Mouse (Mus musculus): ENCODE results near the gene Pi4kb.
"Not testable (repeated sequence)": the region's sequence is repeated elsewhere in the genome, so short reads cannot be mapped to it uniquely, and the experiment has no call there.

The Pi4kb gene

GRCm38 (mm10) chr3:94974528-94975422 lies at the start of gene Pi4kb:
Gene Pi4kb, plus strand, starts transcription at chr3:94974731.
- DNase-seq = peak; percentile 83 to 89

- DNase-seq = not testable (repeated sequence)
Observed at GRCm38 (mm10) chr3:94926301-94926736, 48.2 kb upstream of the Pi4kb start.

- not testable (repeated sequence) for DNase-seq
Observed at GRCm38 (mm10) chr3:94928979-94929378, 45.6 kb upstream of the Pi4kb start.

GRCm38 (mm10) chr3:94930386-94931266 lies 43.9 kb upstream of the Pi4kb start:
- peak; percentile 63 to 68 for DNase-seq

- not testable (repeated sequence) for DNase-seq
Observed at GRCm38 (mm10) chr3:94931427-94932082, 43.0 kb upstream of the Pi4kb start.

- not testable (repeated sequence) for DNase-seq
Observed at GRCm38 (mm10) chr3:94932279-94932678, 42.3 kb upstream of the Pi4kb start.

- DNase-seq = peak; percentile 95 to 97
Observed at GRCm38 (mm10) chr3:94932809-94933564, 41.5 kb upstream of the Pi4kb start, which contains the start of gene Selenbp1. Gene Selenbp1, plus strand, starts transcription at chr3:94933056.

GRCm38 (mm10) chr3:94933604-94934003 lies 40.9 kb upstream of the Pi4kb start:
- DNase-seq = not testable (repeated sequence)

GRCm38 (mm10) chr3:94934564-94934963 lies 40.0 kb upstream of the Pi4kb start:
- DNase-seq = not testable (repeated sequence)

- peak; percentile 61 to 75 for DNase-seq
Observed at GRCm38 (mm10) chr3:94935332-94935731, 39.2 kb upstream of the Pi4kb start.

GRCm38 (mm10) chr3:94936147-94936546 lies 38.4 kb upstream of the Pi4kb start:
- not testable (repeated sequence) for DNase-seq

GRCm38 (mm10) chr3:94937194-94937593 lies 37.3 kb upstream of the Pi4kb start:
- DNase-seq = not testable (repeated sequence)

- peak; percentile 58 to 59 for DNase-seq
Observed at GRCm38 (mm10) chr3:94940033-94940432, 34.5 kb upstream of the Pi4kb start.

- not testable (repeated sequence) for DNase-seq
Observed at GRCm38 (mm10) chr3:94942211-94942967, 32.1 kb upstream of the Pi4kb start.

GRCm38 (mm10) chr3:94943706-94944105 lies 30.8 kb upstream of the Pi4kb start:
- not testable (repeated sequence) for DNase-seq

GRCm38 (mm10) chr3:94948066-94948614 lies 26.4 kb upstream of the Pi4kb start:
- no peak for DNase-seq

GRCm38 (mm10) chr3:94949645-94950044 lies 24.9 kb upstream of the Pi4kb start:
- DNase-seq = peak; percentile 82 to 83

GRCm38 (mm10) chr3:94952806-94953205 lies 21.7 kb upstream of the Pi4kb start:
- peak in 1 of 2 experiments; percentile 63 for DNase-seq

GRCm38 (mm10) chr3:94953384-94953763 lies 21.2 kb upstream of the Pi4kb start:
- DNase-seq = no peak

GRCm38 (mm10) chr3:94953764-94954616 lies 20.5 kb upstream of the Pi4kb start, which contains the start of gene Rfx5:
Gene Rfx5, plus strand, starts transcription at chr3:94954075.
- DNase-seq = peak; percentile 96 to 98
